Mouse (Mus musculus): ENCODE measurements around the gene Hcls1. TPM values are rescaled to one million over a fixed set of nuclear protein-coding genes. Genes with fewer than 3 reads are reported as not detected.

The Hcls1 gene
- 114 and 126 TPM in 2 replicates for polyA plus RNA-seq (2012; rRNA removed)

GRCm38 (mm10) chr16:36934841-36935620 lies at the start of gene Hcls1:
TSS of gene Hcls1 (plus strand) at chr16:36934983.
- peak; percentile 75 to 80 for DNase-seq (ENCODE audit: low read depth in 1 of 2, low spot score in 2 of 2)
- TF ChIP-seq CTCF (IDR thresholded peaks at IDR 0.05; ENCODE audit: extremely low read depth, insufficient read depth, insufficient read length, insufficient replicate concordance) (no peak), POLR2A (IDR thresholded peaks at IDR 0.05; ENCODE audit: low read depth, low read length) (peak; percentile 61)
- Histone ChIP-seq H3K36me3 (ENCODE audit: control insufficient read depth, insufficient read depth, low read length) (peaks cover 18% of the 10 kb centered on the region), H3K27me3 (ENCODE audit: control insufficient read depth, insufficient read depth, low read length) (no peaks in the 10 kb centered on the region), H3K4me1 (ENCODE audit: control insufficient read depth, insufficient read depth, insufficient read length) (peaks cover 35% of the 10 kb centered on the region; the same call in 1 of the 2 replicates), H3K4me3 (ENCODE audit: extremely low read depth, insufficient read depth, insufficient read length) (peak within 1 kb of the TSS; percentile 78), H3K27ac (ENCODE audit: insufficient read depth, low read length) (peak within 1 kb of the TSS; percentile 97)
- WGBS = 4% methylated on average over 7 of the region's 7 CpGs

- Histone ChIP-seq H3K4me1 (ENCODE audit: control insufficient read depth, insufficient read depth, insufficient read length) (no peaks in the 10 kb centered on the region), H3K27me3 (ENCODE audit: control insufficient read depth, insufficient read depth, low read length) (no peaks in the 10 kb centered on the region), H3K36me3 (ENCODE audit: control insufficient read depth, insufficient read depth, low read length) (peaks cover 15% of the 10 kb centered on the region), H3K27ac (ENCODE audit: insufficient read depth, low read length) (no peak overlapping the region), H3K4me3 (ENCODE audit: extremely low read depth, insufficient read depth, insufficient read length) (no peak overlapping the region)
- DNase-seq (ENCODE audit: low read depth in 1 of 2, low spot score in 2 of 2) = no peak
- WGBS = 96% methylated on average over 11 of the region's 11 CpGs
- no peak for TF ChIP-seq POLR2A (IDR thresholded peaks at IDR 0.05; ENCODE audit: low read depth, low read length)
Observed at GRCm38 (mm10) chr16:36885912-36886311, 48.9 kb upstream of the Hcls1 start.

- Histone ChIP-seq H3K36me3 (ENCODE audit: control insufficient read depth, insufficient read depth, low read length) (peaks cover 21% of the 10 kb centered on the region), H3K4me1 (ENCODE audit: control insufficient read depth, insufficient read depth, insufficient read length) (no peaks in the 10 kb centered on the region), H3K4me3 (ENCODE audit: extremely low read depth, insufficient read depth, insufficient read length) (no peak overlapping the region), H3K27me3 (ENCODE audit: control insufficient read depth, insufficient read depth, low read length) (no peaks in the 10 kb centered on the region), H3K27ac (ENCODE audit: insufficient read depth, low read length) (no peak overlapping the region)
- DNase-seq (ENCODE audit: low read depth in 1 of 2, low spot score in 2 of 2) = no peak
- TF ChIP-seq CTCF (IDR thresholded peaks at IDR 0.05; ENCODE audit: extremely low read depth, insufficient read depth, insufficient read length, insufficient replicate concordance) = no peak
- no peak for TF ChIP-seq POLR2A (IDR thresholded peaks at IDR 0.05; ENCODE audit: low read depth, low read length)
- 89% methylated on average over 5 of the region's 5 CpGs for WGBS
Observed at GRCm38 (mm10) chr16:36887546-36887945, 47.2 kb upstream of the Hcls1 start.

- 79% methylated on average over 3 of the region's 3 CpGs for WGBS
- H3K27me3 ChIP-seq (ENCODE audit: control insufficient read depth, insufficient read depth, low read length) = no peaks in the 10 kb centered on the region
- no peak for TF ChIP-seq POLR2A (IDR thresholded peaks at IDR 0.05; ENCODE audit: low read depth, low read length)
- no peak for TF ChIP-seq CTCF (IDR thresholded peaks at IDR 0.05; ENCODE audit: extremely low read depth, insufficient read depth, insufficient read length, insufficient replicate concordance)
- no peak overlapping the region for H3K4me3 ChIP-seq (ENCODE audit: extremely low read depth, insufficient read depth, insufficient read length)
- no peaks in the 10 kb centered on the region for H3K4me1 ChIP-seq (ENCODE audit: control insufficient read depth, insufficient read depth, insufficient read length)
- no peak overlapping the region for H3K27ac ChIP-seq (ENCODE audit: insufficient read depth, low read length)
- DNase-seq (ENCODE audit: low read depth in 1 of 2, low spot score in 2 of 2) = no peak
- H3K36me3 ChIP-seq (ENCODE audit: control insufficient read depth, insufficient read depth, low read length) = peaks cover 34% of the 10 kb centered on the region
Observed at GRCm38 (mm10) chr16:36890559-36890958, 44.2 kb upstream of the Hcls1 start.

- Histone ChIP-seq H3K4me1 (ENCODE audit: control insufficient read depth, insufficient read depth, insufficient read length) (no peaks in the 10 kb centered on the region), H3K27me3 (ENCODE audit: control insufficient read depth, insufficient read depth, low read length) (no peaks in the 10 kb centered on the region), H3K27ac (ENCODE audit: insufficient read depth, low read length) (no peak overlapping the region), H3K4me3 (ENCODE audit: extremely low read depth, insufficient read depth, insufficient read length) (no peak overlapping the region), H3K36me3 (ENCODE audit: control insufficient read depth, insufficient read depth, low read length) (peaks cover 30% of the 10 kb centered on the region)
- 84% methylated on average over 4 of the region's 4 CpGs for WGBS
- TF ChIP-seq POLR2A (IDR thresholded peaks at IDR 0.05; ENCODE audit: low read depth, low read length) (no peak), CTCF (IDR thresholded peaks at IDR 0.05; ENCODE audit: extremely low read depth, insufficient read depth, insufficient read length, insufficient replicate concordance) (no peak)
- no peak for DNase-seq (ENCODE audit: low read depth in 1 of 2, low spot score in 2 of 2)
Observed at GRCm38 (mm10) chr16:36891415-36891814, 43.4 kb upstream of the Hcls1 start.

- Histone ChIP-seq H3K27ac (ENCODE audit: insufficient read depth, low read length) (no peak overlapping the region), H3K4me3 (ENCODE audit: extremely low read depth, insufficient read depth, insufficient read length) (no peak overlapping the region), H3K4me1 (ENCODE audit: control insufficient read depth, insufficient read depth, insufficient read length) (no peaks in the 10 kb centered on the region), H3K36me3 (ENCODE audit: control insufficient read depth, insufficient read depth, low read length) (peaks cover 29% of the 10 kb centered on the region), H3K27me3 (ENCODE audit: control insufficient read depth, insufficient read depth, low read length) (no peaks in the 10 kb centered on the region)
- WGBS = 95% methylated on average over 10 of the region's 10 CpGs
- TF ChIP-seq CTCF (IDR thresholded peaks at IDR 0.05; ENCODE audit: extremely low read depth, insufficient read depth, insufficient read length, insufficient replicate concordance) = no peak
- TF ChIP-seq POLR2A (IDR thresholded peaks at IDR 0.05; ENCODE audit: low read depth, low read length) = no peak
- DNase-seq (ENCODE audit: low read depth in 1 of 2, low spot score in 2 of 2) = no peak
Observed at GRCm38 (mm10) chr16:36893317-36893716, 41.5 kb upstream of the Hcls1 start.

GRCm38 (mm10) chr16:36896712-36897111 lies 38.1 kb upstream of the Hcls1 start:
- H3K27ac ChIP-seq (ENCODE audit: insufficient read depth, low read length) = no peak overlapping the region
- no peak for DNase-seq (ENCODE audit: low read depth in 1 of 2, low spot score in 2 of 2)
- no peaks in the 10 kb centered on the region for H3K27me3 ChIP-seq (ENCODE audit: control insufficient read depth, insufficient read depth, low read length)
- TF ChIP-seq POLR2A (IDR thresholded peaks at IDR 0.05; ENCODE audit: low read depth, low read length) (no peak), CTCF (IDR thresholded peaks at IDR 0.05; ENCODE audit: extremely low read depth, insufficient read depth, insufficient read length, insufficient replicate concordance) (no peak)
- 87% methylated on average over 6 of the region's 6 CpGs for WGBS
- no peaks in the 10 kb centered on the region for H3K4me1 ChIP-seq (ENCODE audit: control insufficient read depth, insufficient read depth, insufficient read length)
- H3K4me3 ChIP-seq (ENCODE audit: extremely low read depth, insufficient read depth, insufficient read length) = no peak overlapping the region
- peaks cover 28% of the 10 kb centered on the region for H3K36me3 ChIP-seq (ENCODE audit: control insufficient read depth, insufficient read depth, low read length)
